Mouse (Mus musculus) kidney, postnatal 25 days (tissue): ENCODE data around the gene Tnfrsf17.
"Not testable (repeated sequence)": the region's sequence is repeated elsewhere in the genome, so short reads cannot be mapped to it uniquely, and the experiment has no call there.

Experiments used
- DNase-seq, 2 experiments: peaks; one replicate each; pipeline ENCODE4 v3.0.0; 2021; ENCODE audit warnings: mixed read lengths in 2 of 2

Tnfrsf17 gene

DNA sequence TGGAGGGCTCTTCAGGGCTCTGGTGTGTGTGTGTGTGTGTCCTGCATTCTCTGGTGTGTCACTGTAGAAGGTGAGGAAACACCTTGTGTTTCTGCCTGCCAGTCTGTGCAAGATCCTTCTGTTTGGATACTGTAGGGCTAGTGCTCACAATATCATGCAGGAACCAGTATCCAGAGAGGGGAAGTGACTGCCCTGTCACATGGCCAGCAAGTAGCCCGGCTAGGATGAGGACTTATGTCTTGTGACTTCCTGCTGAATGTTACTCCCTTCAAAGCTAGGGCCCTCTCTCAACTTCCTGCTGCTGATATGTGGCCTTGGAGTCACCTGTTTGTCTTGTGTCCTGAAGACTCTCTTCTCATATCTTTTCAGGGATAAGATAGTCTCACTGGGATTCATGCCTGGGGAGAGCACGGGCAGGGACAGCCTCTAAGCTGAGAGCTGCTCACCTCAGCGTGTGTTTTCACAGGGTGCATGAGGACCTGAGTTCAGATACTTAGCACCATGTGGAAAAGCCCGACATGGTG is 29.7 kb downstream of the Tnfrsf17 start:
- DNase-seq, result peak; percentile 32 to 66

DNA sequence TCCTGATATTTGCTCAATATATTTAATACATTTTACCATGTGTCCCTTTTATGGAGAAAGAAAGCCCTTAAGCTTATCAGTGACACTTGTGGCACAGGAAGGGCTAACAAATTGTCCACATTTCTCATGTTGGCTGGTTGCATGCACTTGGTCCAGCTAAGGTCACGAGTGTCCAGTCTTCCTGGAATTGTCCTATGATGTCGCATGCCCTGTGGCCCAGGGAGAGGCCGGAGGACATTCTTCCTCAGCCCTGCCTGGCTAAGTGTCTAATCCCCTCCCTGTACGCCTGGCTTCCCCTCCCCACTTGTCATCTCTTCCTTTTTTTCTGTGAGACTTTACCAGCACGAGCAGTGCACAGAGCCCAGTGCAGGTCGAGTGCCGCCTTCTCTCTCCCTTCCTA is 38.3 kb downstream of the Tnfrsf17 start:
- peak; percentile 39 to 72 for DNase-seq

DNA sequence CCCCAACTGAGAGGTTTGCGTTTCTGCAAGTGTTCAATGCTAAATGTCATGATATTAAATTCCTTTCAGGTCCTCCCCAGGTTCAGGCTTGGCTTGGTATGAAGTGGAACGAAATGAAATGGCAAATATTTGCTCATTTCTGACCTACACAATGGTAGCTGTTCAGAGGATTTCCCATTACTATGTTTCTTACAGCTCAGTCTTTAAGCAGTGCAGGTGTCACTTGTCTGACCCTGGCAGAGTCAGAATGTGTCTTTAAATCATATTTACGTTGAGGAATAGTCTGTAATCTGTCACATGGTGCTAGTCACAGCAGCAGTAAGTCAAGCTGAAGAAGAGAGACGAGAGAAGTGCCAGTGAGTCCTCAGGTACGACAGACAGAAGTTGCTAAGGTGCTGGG is 45.6 kb downstream of the Tnfrsf17 start:
- DNase-seq, result no peak

DNA sequence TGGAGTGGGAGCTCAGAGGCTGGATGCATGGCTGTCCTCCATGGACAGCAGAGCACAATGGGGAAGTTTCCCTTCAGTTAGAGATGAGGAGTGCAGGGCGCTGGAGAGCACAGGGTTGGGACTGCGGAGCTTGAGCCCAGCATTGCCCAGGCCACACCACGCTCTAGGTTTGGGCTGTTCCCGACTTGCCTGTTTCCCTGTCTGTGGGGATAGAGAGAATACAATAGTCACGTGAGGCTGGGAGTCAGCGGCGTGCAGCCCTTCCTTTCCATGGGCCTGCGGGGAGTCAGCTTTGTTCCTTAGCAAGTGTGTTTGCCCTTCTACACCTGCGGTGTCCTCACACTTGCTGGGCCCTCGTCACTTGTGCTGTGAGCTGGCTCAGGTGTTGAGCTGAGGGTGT is 46.3 kb downstream of the Tnfrsf17 start:
- peak in 1 of 2 experiments; percentile 39 for DNase-seq

DNA sequence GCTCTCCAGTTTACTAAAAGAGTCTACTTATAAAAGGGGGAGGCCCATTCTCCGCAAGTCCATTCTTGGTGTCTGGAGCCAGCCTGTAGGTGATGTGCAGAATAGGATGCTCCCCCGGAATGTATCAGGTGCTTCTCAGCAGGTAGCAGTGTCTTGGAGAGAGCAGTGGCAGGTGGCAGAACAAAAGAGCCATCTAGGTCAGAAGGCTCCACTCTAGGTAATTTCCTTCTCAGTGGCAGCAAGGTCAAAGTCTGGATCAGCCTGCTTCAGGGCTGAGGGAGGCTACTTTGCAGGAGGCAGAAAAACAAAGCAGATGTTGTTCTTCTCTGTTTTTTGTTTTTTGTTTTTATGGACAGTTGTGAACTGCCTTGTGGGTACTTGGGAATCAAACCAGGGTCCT is 47.0 kb downstream of the Tnfrsf17 start:
- not testable (repeated sequence) for DNase-seq

DNA sequence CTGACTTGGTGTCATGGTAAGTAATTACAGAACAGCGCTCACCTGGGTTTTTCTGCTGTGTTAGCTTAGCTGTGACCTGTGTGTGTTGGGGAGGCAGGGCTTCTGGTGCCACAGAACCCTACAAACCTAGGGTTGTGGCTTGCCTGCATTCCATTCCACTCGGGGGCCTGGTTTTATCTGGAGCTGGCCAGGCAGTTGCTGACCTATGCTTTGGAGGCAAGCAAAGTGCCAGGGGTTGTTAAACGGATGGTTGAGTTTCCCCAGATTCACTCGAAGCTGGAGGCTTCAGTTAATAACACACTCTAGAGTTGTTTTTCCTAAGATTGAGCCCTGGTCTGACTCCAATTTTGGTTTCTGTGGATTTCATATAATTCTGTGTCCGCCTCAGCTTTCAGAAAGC is 52.0 kb downstream of the Tnfrsf17 start:
- DNase-seq, result peak; percentile 84 to 95

DNA sequence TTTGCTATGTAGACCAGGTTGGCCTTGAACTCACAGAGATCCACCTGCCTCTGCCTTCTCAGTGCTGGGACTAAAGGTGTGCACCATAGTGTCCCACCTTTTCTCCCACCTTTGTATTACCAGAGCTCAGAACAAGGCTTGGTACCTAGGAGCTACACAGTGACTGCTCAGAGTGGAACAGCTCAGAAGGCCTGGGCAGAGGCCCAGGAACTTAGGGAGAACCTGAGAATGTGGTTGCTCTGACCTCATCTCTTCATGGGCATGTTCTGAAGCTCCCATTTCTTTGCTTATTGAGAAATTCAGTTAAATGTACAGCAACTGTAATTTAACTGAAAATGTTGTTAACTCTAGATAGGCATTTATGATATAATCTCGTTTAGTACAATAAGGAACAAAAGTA is 53.2 kb downstream of the Tnfrsf17 start:
- peak; percentile 37 to 45 for DNase-seq

DNA sequence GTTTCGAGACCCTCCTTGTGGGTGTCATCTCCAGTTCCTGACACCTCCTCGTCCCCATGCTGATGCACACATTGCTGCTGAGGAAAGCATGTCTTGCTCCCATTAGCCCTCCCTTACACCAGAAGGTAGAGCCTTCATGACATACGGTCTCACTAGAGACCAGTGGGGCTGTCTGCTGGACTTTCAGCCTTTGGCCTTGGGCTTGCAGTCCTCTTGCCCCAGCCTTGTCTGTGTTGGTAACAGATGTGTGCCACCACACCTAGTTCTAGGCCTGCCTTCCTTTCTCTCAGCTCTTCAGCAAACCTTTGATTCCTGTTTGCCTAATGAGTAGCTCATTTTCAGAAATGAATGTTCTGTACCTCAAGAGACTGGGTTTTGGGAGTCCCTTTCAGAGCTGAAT is 54.8 kb downstream of the Tnfrsf17 start:
- DNase-seq, result peak; percentile 39 to 75

DNA sequence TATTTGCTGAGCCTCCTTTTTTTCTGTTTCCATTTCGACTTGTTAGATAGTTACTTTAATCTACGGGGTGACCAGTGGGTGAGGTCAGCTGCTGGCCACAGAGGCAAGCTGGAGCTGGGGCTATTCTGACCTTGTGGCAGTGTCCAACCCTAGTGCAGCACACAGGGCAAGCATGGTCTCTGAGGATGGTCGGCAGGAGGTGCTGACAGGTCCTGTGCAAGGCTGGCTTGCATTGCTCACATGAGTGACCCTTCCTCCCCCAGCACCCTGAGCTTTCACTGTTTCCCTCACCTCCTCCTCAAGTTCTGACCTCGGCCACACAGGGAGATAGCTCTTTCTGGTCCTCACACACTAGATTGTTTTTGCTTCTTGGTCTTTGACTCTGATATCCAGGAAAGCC is 55.5 kb downstream of the Tnfrsf17 start:
- DNase-seq, result peak in 1 of 2 experiments; percentile 44

DNA sequence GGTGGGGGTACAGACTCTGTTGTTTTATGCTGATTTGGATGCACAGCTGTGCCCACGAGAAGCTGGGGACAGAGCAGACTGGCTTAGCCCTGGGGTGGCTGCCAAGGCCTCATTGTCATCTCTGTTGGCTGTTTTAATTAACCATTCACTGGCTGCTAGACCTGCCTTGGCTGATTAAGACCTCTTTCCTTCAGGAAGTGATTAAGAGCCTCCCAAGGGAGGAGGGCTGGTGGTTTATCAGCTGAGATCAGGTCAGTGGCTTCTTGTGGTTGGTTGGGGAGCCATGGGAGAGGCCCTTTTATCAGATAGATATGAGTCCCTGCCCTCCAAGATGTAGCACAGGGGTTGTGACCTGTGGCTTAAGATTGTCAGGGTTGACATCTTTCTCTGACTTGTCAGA is 56.0 kb downstream of the Tnfrsf17 start:
- DNase-seq, result peak; percentile 48 to 70
